Mouse (Mus musculus): ENCODE results near the gene Ice1.

Ice1 gene

DNA sequence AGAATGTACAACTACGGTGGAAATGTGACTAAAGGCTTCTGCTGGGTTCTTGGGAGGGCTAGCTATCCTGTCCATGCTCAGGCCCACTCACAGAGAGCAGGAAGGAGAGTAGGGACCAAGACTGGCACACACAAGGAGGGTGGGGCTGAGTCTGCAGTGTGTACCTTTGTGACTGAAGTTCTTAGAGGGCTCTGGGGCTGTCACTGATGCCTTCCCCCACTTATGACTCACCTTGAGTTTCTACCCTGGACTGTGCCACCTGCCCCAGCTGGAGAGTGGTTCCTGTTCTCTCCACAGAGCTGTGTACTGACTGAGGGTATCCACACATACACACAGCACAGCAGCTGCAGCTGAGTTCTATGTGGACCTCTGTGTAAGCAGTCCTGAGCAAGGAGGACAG, 63.2 kb downstream of the Ice1 start:
- DNase-seq (ENCODE audit: low spot score in 2 of 2), result no peak

GRCm38 (mm10) chr13:70567889-70568288, 69.5 kb downstream of the Ice1 start:
- DNase-seq (ENCODE audit: low spot score in 2 of 2), result no peak

DNA sequence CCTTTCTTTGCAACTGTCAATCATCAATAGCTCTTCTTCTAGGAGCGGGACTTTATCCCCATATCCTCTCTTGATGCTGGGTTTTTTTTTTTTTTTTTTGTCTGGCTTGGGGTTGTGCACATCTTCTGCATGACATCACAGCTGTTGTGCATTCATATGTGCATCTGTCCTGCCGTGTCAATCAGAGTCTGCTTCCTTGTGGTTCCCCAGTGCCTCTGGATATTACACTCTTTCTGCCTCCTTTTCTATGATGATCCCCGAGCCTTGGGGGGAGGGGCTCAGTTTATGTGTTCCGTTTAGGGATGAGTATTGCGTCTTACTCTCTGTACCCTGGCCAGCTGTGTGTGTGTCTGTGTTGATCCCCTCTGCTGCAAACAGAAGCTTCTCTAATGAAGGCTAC, 84.0 kb downstream of the Ice1 start:
- DNase-seq (ENCODE audit: low spot score in 2 of 2), result no peak

DNA sequence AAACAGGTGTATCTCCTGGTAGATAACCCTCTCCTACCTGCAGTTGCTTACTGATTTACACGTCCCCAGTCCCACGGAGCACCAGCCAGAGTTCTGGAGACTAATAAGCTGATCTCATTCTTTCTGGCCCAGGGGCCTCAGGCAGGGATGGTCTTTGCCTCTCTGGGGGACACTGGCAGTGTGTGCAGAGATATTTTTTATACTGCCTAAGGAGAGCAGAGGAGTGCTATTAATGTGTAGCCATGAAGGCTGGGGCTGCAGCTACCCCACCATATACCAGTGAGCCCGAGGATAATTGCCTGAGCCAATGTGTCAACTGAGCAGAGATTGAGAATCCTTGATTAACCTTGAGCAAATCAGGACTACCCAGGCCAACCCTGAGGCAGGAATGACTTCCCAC, 90.0 kb downstream of the Ice1 start:
- DNase-seq (ENCODE audit: low spot score in 2 of 2), result no peak

- no peak for DNase-seq (ENCODE audit: low spot score in 2 of 2)
Observed at GRCm38 (mm10) chr13:70545261-70545660, 92.2 kb downstream of the Ice1 start.

DNA sequence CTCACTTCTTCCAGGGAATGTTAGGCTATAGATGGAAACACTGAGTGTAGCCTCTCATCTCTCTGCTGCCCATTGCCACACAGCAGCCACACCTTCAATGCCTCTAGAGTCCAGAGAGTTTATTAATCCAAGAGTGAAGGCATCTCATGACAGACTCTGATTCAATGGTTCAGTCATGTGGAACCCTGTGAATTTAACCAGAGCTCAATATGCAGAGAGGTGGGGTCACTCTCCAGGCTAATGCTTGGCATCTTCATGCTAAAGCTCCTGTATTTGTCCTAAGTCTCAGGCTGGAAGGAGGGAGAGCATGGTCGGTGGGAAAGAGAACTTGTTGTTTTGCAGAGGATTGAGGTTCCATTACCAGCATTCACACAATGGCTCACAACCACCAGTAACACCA, 97.6 kb downstream of the Ice1 start:
- DNase-seq (ENCODE audit: low spot score in 2 of 2), result no peak

- DNase-seq (ENCODE audit: low spot score in 2 of 2), result no peak
Observed at GRCm38 (mm10) chr13:70533412-70533811, 104.0 kb downstream of the Ice1 start.

DNA sequence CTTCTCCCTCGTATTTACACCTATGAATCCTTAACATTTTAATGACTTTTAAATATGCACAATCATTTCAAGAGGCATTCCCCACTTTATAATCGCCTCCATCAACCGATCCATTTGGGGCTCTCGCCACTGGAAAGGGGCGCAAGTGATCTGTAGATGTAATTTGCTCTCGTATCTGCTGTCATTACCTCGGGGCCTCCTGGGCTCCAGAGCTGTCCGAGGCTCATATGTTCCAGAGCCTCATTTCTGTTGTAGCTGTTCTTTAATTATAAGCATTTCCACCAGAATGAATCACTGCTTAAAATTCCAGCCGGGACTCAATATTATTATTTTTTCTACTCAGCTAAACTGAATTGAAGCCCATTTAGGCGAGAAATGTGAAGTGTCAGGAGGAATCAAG, 104.7 kb downstream of the Ice1 start:
- no peak for DNase-seq (ENCODE audit: low spot score in 2 of 2)

DNA sequence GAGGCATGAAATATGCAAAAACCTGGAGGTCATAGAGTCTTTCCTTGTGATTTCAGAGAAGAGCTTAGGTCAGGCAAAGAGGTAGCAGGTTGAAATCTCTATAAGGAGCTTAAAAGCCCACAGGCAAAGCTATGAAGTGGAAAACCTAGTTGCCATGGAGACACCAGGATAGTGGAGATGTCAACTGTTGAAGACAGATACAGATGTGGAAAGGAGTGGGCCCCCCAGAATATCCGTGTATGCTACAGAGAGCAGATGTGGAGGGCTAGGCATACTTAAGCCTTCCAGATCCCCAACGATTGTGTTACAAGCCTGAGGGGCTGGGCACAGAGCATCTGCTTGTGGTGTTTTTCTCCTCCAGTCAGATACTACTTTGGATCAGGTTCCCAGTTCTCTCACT, 119.8 kb downstream of the Ice1 start:
- DNase-seq (ENCODE audit: low spot score in 2 of 2), result no peak

- no peak for DNase-seq (ENCODE audit: low spot score in 2 of 2)
Observed at GRCm38 (mm10) chr13:70515004-70515403, 122.4 kb downstream of the Ice1 start.

DNA sequence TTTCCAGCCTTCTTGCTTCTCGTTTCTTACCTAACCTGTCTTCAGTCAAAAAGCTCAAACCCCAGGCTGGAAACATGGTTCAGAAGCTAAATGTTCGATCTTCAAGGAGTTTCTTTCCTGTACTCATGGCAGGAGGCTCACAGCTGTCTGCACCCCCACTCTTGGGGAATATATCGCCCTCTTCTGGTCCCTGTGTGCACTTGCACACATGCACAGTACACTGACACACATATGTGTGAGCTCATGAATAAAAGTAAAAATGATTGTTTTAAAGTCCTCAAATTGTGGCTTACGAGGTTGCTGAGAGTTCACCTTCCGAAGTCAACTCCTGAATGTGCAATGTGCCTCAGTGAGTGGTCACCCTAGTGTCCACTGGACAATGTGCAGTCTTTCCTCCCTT, 127.2 kb downstream of the Ice1 start:
- no peak for DNase-seq (ENCODE audit: low spot score in 2 of 2)

- no peak for DNase-seq (ENCODE audit: low spot score in 2 of 2)
Observed at GRCm38 (mm10) chr13:70509375-70510016, 127.9 kb downstream of the Ice1 start.

GRCm38 (mm10) chr13:70508708-70509374, 128.6 kb downstream of the Ice1 start:
- no peak for DNase-seq (ENCODE audit: low spot score in 2 of 2)
